Mouse (Mus musculus) cerebellum, adult 2 months (tissue): ENCODE results near the gene Abcb11.

Source experiments
- CTCF ChIP-seq: fragments of 200-500 bp; IDR thresholded peaks from 2 replicates; pipeline ENCODE4 v1.5.1; 2011; ENCODE audit warnings: low read depth, mild to moderate bottlenecking, control low read depth, low read length, moderate library complexity, borderline replicate concordance; ENCODE audit not compliant: insufficient read depth
- POLR2A ChIP-seq: fragments of 200-500 bp; IDR thresholded peaks from 2 replicates; pipeline ENCODE4 v1.6.1; 2011; ENCODE audit warnings: low read length, control low read depth, borderline replicate concordance; ENCODE audit not compliant: insufficient read depth

- no peak for TF ChIP-seq CTCF
- no peak for TF ChIP-seq POLR2A
These were observed 910 bp downstream of the Abcb11 start for GRCm38 (mm10) chr2:69341506-69341905.
